Mouse (Mus musculus) bone marrow, adult 2 months (tissue): ENCODE data around the gene Ift27.

Experiments
- CTCF ChIP-seq: fragments of 200-500 bp; IDR thresholded peaks from 2 replicates; pipeline ENCODE4 v1.5.1; 2011; ENCODE audit warnings: low read length, control low read depth; ENCODE audit not compliant: control insufficient read depth, insufficient read depth
- POLR2A ChIP-seq: fragments of 200-500 bp; IDR thresholded peaks from 2 replicates; pipeline ENCODE4 v1.6.1; 2011; ENCODE audit warnings: low read depth, mild to moderate bottlenecking, control low read depth, low read length, borderline replicate concordance; ENCODE audit not compliant: control insufficient read depth

- TF ChIP-seq CTCF (no peak), POLR2A (no peak)
Measured at GRCm38 (mm10) chr15:78161946-78162345, 12.0 kb downstream of the Ift27 start.
